Mouse (Mus musculus): ENCODE results near the gene Gm20870. TPM values are rescaled to one million over a fixed set of nuclear protein-coding genes. Genes with fewer than 3 reads are reported as not detected.
"Not testable (repeated sequence)": the region's sequence is repeated elsewhere in the genome, so short reads cannot be mapped to it uniquely, and the experiment has no call there.

Gm20870 gene
- polyA plus RNA-seq (2015; fragmentation: Nextera tagmentation; extraction: Ambion mirVana): not detected in 2 replicates

- H3K27ac ChIP-seq, H3K36me3 ChIP-seq, H3K4me3 ChIP-seq: not testable (repeated sequence)
Observed at GRCm38 (mm10) chrY:71691743-71692142, at the start of gene Gm20870. TSS of gene Gm20870 (plus strand) at chrY:71692043.

More at GRCm38 (mm10) chrY:71691743-71692142, at the start of gene Gm20870:
- not testable (repeated sequence) for H3K4me2 ChIP-seq; ATAC-seq (ENCODE audit: insufficient number of reproducible peaks, insufficient read depth, low FRiP score, low TSS enrichment, low read depth); H3K9me3 ChIP-seq; H3K27me3 ChIP-seq; H3K4me1 ChIP-seq; H3K9ac ChIP-seq
- WGBS: no CpG with 5 or more reads among the region's 6 CpGs

Other genes starting within 250 kb of the Gm20870 start
- gene Gm20869, start 222.6 kb upstream of the Gm20870 start, polyA plus RNA-seq (2015; fragmentation: Nextera tagmentation; extraction: Ambion mirVana): not detected in 2 replicates

Data from embryonic facial prominence, embryonic 13.5 days (tissue).